Mouse (Mus musculus) left cerebral cortex, postnatal 36 days (tissue): Measurements from ENCODE around the gene H2afb1. TPM values are rescaled to one million over a fixed set of nuclear protein-coding genes. Genes with fewer than 3 reads are reported as not detected.
"Not testable (repeated sequence)": the region's sequence is repeated elsewhere in the genome, so short reads cannot be mapped to it uniquely, and the experiment has no call there.

Source experiments
- DNase-seq, 2 experiments: peaks; one replicate each; pipeline ENCODE4 v3.0.0; 2021 to 2022; ENCODE audit warnings: low spot score in 2 of 2, mixed read lengths in 1 of 2
- intact Hi-C: fragments of 180-260 bp; cut with DNase I; formaldehyde crosslinking; loops from one replicate; pipeline ENCODE4 v1.15.1; 2025
- total RNA-seq, 2 experiments: library from RNA; stranded (reverse); gene quantifications; 2 replicates each; pipeline ENCODE4 v1.2.3; 2021

Gene H2afb1
- total RNA-seq: not detected

DNA sequence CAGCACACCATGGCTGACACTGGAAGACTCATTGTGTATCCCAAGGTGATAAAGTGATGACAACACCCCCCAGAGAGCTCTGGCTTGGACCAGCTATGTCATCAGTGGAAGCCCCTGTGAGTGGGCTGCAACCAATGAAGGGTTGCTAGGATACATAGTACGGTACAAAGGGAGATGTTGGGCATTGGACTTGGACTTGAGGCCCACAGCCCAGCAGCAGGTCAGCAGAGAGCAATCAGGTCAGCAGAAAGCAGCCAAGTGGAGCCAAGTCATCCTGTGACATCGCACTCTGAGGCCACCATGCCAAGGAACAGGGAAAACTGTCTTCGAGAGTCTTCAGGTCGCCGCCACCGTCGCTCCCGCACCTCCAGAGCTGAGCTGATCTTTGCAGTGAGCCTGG lies at the start of gene H2afb1:
H2afb1 (plus strand) TSS at position 301 of the 400 bp plus-strand sequence.
- intact Hi-C loops, DNase-seq: not testable (repeated sequence)

DNA sequence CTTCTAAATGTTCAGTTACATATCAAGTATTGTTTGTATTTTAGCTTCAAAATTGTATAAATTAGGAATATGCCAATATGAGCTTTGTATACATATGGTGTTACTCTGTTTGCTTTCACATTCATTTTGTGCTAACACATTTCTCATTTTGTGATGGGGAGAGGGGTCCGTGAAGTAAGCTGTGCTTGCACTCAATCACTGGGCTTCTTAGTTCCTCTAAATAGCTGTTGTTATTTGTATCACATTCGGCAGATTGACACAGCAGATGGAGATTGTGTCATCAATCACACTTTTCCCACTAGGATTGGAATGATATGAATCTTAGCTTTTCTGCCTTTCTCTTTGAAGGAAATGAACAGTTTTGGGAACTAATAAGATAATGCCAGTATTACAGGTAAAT lies 21.5 kb downstream of the H2afb1 start:
- intact Hi-C loops: no loop called here
- no peak for DNase-seq
